Mouse (Mus musculus) adrenal gland (tissue): ENCODE measurements around the gene Rex1bd.

Experiments
- intact Hi-C: fragments of 180-260 bp; cut with DNase I; formaldehyde crosslinking; loops from one replicate; pipeline ENCODE4 v1.15.1; 2025
- long read RNA-seq, 2 experiments: library from polyadenylated mRNA; unstranded; transcript quantifications; one replicate each; pipeline ENCODE4 v2.0.0; 2020; ENCODE audit warnings: borderline replicate concordance in 1 of 2; ENCODE audit not compliant: insufficient replicate concordance in 1 of 2

Rex1bd gene
- long read RNA-seq, experiment 1, transcript Rex1bd-201 (5 exons, 671 nt), result major isoform, 128 of 148 reads
- long read RNA-seq, experiment 1, partial matches to known transcripts, result 1 of 148 reads
- long read RNA-seq, experiment 1, other reads (novel, unspliced or antisense), result 8 of 148 reads
- long read RNA-seq, experiment 2, transcript Rex1bd-204 (4 exons, 632 nt), result minor isoform, 7 of 146 reads
- long read RNA-seq, experiment 2, transcript Rex1bd-205 (4 exons, 725 nt), result minor isoform, 6 of 146 reads
- long read RNA-seq, experiment 2, transcript Rex1bd-201 (5 exons, 671 nt), result major isoform, 121 of 146 reads
- long read RNA-seq, experiment 2, partial matches to known transcripts, result 3 of 146 reads
- long read RNA-seq, experiment 2, other reads (novel, unspliced or antisense), result 5 of 146 reads

- intact Hi-C loops, result no loop called here
These were observed at the start of gene Rex1bd for GRCm38 (mm10) chr8:70506328-70507026. Gene Rex1bd (minus strand): TSS chr8:70506752.

DNA sequence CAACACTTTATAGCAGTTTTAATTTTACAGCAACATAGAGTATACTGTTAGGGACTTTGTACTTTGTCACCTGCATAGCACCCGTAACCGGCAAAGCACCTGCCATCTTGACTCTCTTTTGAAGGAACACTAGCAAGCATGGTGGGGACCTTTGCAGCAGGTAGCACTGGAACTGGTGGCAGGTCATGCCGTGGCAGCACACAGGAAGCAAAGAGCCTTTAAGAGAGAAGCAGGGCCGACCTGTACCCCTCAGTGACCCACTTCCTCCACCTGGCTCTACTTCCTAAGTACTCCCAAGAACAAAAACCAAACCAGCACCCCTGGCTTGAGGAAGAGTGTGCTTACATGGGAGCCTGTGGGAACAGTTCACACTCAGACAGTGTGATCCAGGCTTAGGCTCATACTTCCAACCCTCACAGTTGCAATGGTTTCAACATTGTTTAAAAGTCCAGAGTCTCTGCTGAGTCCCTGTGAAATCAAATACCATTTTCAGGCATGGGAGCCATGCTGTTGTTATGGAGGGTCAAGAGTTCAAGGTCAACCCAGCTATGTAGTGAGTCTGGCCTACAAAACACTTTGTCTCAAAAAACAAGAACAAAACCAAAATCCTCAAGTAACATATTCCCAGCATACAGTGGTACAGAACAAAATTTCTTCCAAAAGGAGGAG lies 48.7 kb upstream of the Rex1bd start:
- intact Hi-C loops, result no loop called here

- intact Hi-C loops, result loop anchor here (5.0 kb wide), 1 partner anchor 34 kb away; no protein-coding TSS in a partner anchor
These were observed 47.2 kb upstream of the Rex1bd start for GRCm38 (mm10) chr8:70553740-70554139.

DNA sequence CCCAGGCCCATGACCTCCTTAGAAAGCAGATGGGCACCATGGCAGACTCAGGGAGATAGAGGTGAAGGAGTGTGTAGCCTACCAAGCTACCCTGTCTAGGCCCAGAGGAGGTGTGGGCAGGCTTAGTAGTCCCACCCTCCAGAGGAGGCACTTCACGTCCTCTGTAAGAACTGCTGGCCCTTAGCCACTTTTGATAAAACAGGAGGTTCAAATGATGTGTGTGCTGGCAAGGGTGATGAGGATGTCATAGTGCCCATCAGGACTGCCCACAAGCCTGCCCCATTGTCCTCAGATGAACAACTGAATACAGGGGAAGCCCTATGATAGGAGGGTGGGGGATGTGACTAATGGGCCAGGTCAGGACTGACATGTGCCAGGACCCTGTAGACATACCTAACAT lies 46.3 kb upstream of the Rex1bd start:
- intact Hi-C loops, result loop anchor here (5.0 kb wide), 1 partner anchor 34 kb away; no protein-coding TSS in a partner anchor

- intact Hi-C loops, result loop anchor here (5.0 kb wide), 1 partner anchor 36 kb away; no protein-coding TSS in a partner anchor
These were observed 45.1 kb upstream of the Rex1bd start for GRCm38 (mm10) chr8:70551558-70552161.

GRCm38 (mm10) chr8:70549412-70550184 lies 43.0 kb upstream of the Rex1bd start:
- intact Hi-C loops, result loop anchor here (5.0 kb wide), 1 partner anchor 38 kb away; no protein-coding TSS in a partner anchor

DNA sequence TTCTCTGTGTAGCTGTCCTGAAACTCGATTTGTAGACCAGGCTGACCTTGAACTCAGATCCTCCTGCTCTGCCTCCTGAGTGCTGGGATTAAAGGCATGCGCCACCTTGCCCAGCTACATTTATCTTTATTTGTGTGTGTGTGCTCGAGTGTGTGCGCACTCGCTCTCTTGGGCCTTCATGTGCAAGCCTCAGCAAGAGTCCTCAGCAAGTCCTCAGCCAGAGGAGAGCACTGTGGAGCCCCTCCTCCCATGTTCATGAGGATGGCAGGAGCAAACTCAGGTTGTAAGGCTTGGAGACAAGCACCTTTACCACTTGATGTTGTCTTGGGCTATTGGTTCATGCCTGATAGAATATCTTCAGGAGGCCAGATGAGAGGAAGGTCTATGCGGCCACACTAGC lies 41.2 kb upstream of the Rex1bd start:
- intact Hi-C loops, result no loop called here

- intact Hi-C loops, result no loop called here
These were observed 39.9 kb upstream of the Rex1bd start for GRCm38 (mm10) chr8:70546412-70546811.

DNA sequence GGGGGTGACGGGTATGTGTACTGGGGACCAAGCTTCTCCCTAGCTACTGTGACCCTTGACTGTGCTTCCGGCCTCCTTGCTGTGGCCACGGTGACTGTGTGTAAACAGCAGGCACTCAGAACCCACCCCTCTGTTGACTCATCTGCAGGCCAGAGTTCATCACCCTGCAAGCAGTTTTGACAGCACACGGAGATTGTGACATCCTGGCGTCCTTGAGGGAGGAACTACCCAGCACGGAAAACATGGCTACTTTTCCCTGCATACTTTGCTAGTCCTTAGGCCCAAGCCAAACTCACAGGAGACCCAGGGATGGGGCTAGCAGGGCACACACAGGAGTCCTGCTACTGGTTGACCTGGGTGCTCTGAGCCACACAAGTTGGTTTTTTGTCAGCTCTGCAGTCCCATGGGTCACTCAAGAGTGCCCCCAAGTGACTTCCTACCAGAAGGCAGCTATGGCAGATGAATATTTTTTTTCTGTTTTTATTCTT lies 37.7 kb upstream of the Rex1bd start:
- intact Hi-C loops, result no loop called here

DNA sequence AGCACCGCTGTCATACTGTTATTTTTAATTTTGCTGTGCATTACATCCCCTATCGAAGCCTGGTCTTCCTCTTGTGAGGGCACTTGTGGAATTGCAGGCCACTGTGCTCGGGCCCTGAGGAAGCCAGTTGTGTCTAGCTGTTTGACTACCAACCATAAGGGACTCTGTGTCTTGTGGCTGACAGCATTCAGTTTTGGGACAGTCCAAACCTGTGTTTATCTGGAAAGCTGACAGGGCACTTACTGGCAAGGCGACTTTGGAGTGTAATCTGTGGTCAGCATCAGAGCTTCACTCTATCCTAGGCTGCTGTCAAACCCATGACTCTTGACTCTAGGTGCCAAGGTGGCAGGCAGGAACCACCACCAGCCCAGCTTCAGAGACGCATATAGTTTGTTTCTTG lies 34.5 kb upstream of the Rex1bd start:
- intact Hi-C loops, result no loop called here

- intact Hi-C loops, result no loop called here
These were observed 34.0 kb upstream of the Rex1bd start for GRCm38 (mm10) chr8:70540507-70541071.

DNA sequence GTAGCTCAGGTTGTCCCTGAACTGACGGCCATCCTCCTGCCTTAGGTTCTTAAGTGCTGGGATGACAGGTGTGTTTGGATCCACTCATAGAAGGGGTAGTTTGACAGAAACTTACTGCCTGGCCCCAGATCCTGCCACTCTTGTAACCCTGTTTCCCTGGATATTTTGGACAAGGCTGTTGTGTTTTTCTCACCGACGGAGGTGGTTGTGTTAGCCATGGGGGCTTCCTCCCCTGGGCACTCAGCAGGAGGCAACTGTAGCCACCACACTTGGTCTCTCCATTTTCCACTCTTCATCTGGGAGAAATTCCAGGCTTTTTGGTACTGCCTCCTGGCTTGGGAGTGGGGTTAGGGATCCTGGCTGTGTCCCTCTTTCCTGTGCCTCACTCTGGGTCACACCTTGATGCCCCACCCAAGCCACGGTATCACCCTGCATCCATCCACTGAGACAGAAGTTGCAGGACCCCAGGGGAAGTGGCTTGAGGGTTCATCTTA lies 33.5 kb upstream of the Rex1bd start:
- intact Hi-C loops, result no loop called here

GRCm38 (mm10) chr8:70539077-70539813 lies 32.7 kb upstream of the Rex1bd start, which contains the start of gene Ell:
Gene Ell (plus strand): TSS chr8:70539457.
- intact Hi-C loops, result no loop called here

DNA sequence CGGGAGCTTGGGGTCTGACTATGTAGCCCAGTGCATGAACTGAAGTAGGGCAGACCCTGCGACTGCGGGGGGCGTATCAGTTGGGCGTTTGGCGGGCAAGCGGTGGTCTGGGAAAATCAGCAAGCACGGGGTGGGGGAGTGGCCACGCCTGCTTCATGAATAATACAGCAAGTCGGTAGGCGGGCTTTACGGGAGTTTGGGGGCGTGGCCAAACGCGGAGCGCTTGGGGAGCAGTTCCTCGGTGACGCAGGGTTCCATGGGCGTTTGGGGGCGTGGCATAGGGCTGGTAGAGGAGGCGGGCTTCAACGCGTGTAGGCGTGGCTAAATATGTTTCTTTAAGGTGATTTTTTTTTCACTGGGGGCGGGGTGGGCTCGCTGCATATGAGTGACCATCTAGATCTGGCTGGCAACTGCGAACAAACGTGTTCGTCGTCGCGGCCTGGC lies 32.1 kb upstream of the Rex1bd start:
- intact Hi-C loops, result no loop called here

DNA sequence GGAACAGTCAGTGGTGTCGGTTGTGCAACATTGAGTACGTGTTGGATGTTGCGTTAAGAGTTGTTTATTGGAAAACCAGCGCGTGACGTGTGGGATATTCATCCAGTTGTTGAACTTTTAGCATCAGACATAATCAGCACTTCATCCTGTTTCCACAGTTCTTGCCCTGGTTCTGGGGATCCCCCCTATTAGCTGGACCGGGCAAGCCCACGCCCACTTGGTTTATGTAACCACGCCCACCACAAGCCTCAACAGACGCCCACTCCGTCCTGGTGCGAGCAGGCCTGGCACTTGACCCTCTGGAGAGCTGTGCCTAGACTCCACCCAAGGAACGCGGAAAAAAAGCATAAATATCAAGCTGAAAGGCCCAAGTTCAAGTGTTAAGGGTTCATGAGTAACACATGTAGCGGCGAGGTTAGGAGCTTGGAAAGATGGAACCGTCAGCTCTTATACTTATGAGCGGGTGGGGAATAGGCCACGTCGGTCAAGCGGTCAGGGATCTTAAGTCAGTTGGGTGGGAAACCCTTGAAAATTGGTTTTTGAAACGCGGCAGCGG lies 31.6 kb upstream of the Rex1bd start:
- intact Hi-C loops, result no loop called here

DNA sequence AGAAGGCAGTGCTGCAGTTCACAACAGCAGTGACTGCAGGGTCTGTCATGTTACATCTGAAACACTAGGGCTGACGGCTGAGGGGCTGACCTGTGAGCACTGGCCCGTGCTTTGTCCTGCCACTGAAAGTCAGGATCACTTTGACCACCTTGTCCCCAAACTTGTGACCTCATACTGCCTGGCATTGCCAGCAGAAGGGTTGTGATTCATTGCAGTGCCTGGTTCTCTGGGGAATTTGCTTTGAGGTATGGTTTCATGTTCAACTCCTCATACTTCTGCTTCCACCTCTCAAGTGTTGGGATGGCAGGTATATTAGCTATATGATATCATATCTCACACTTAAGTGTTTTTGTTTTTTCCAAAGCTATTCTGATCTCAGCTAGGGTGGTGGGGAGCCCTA lies 29.1 kb upstream of the Rex1bd start:
- intact Hi-C loops, result no loop called here

DNA sequence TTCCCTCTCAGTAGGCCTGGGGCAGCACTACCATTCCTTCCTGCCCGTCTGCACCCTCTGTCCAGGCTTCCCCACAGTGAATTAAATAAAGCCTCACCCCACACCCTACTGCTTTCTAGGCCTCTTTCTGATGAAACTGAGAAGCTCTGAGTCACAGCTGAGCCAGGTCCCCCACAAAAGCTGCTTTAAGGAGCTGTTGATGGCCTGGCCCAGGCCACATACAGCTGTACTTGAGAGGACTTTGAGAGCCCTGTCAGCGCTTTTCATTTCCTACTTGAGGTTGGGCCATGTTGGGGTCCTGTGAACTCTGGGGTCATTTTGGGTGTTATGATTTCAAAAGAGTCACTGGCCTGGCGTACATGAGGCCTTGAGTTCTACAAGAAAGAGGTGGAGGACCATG lies 28.7 kb upstream of the Rex1bd start:
- intact Hi-C loops, result no loop called here

GRCm38 (mm10) chr8:70534281-70534680 lies 27.7 kb upstream of the Rex1bd start:
- intact Hi-C loops, result no loop called here

DNA sequence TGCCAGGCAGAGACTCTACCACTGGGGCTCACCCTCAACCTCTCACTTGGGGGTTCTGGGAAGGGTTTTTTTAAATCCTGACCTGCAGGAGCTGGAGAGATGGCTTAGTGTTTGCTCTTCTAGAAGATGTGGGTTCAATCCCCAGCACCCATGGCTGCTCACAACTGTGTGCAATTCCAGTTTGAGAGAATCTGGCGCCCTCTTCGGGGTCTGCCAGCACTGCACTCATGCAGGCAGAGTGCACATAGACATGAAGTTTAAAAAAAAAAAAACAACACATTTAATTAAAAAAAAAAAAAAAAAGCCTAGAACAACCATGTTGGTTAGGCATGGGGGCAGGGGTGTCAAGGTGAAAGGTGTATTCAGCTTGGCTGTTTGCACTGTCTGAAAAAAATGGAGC lies 23.8 kb upstream of the Rex1bd start:
- intact Hi-C loops, result no loop called here
